Mouse (Mus musculus): ENCODE results near the gene Il1a.

DNA sequence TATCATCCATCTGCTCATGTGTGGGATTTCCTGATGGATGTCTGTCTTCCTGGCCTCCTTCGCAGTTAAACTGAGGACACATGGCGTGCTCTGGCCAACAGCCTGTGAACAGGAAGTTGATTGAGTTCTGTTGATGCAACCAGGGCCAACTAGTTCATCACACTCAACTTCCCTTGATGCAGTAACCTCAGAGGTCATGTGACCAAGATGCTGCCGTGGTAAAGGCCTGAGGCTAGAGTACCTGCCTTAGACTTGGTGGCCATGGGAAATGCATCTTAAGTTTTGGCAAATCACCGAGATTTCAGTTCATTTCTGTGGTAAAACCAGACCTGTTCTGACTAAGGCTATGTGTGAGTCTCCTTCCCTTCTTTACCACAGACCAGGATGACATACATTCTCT, 6.1 kb upstream of the Il1a start:
- no peak for TF ChIP-seq CTCF (IDR thresholded peaks at IDR 0.05; ENCODE audit: low read depth)
- no peak for TF ChIP-seq EP300 (IDR thresholded peaks at IDR 0.05; ENCODE audit: low read depth)

Measured in liver, postnatal 0 days (tissue).